Mouse (Mus musculus): ENCODE results near the gene Tnnt2.

DNA sequence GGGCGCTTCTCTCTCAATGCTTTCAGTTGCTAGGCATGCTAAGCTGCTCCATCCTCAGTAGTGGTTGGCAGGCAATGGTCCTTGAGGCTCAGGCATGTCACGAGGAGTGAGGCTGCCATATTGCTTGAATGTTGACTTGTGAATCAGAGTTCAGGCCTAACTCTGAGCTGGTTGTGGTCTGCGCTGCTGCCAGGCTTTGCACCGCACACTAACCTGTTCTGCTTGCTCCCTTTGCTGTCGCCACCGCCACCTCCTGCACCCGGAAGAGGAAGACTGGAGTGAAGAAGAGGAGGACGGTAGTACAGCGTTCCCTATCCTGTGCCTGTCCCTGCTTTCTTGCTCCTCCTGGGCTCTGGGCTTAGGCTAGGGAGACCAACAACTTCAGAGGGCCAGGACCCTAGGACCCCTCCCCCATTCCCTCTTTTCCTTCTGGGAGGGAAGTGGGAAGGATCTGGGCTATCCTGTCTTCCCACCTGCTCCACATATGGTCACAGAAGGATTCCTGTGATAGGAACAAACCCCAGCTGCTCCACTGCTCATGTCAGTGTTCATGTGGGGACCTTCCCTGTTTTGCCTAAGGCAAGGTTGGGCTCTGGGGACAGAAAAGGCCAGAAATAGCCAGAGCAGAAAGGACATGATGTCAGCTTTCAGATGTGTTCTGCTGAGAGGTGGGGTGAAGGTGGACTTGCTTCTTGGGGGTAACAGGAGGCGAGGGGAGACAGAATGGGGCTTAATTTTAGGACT, 7.5 kb downstream of the Tnnt2 start:
- no peak for TF ChIP-seq CTCF (IDR thresholded peaks at IDR 0.05; ENCODE audit: low read depth, low read length)
- TF ChIP-seq POLR2A (IDR thresholded peaks at IDR 0.05; ENCODE audit: extremely low read depth, insufficient read depth, low read length) = no peak
